Mouse (Mus musculus) CH12.LX (cell line): Measurements from ENCODE around the gene Lrrc1.

ENCODE experiments used
- EP300 ChIP-seq: IDR thresholded peaks from 2 replicates; pipeline ENCODE4 v1.6.1; 2011; ENCODE audit warnings: low read length, improper control_type of control experiment
- ETS1 ChIP-seq: conservative IDR thresholded peaks from 2 replicates; pipeline ENCODE4 v1.6.1; 2012; ENCODE audit warnings: low read depth, mild to moderate bottlenecking, inconsistent platforms, low read length, improper control_type of control experiment, moderate library complexity
- GABPA ChIP-seq: IDR thresholded peaks from 2 replicates; pipeline ENCODE4 v1.6.1; 2012; ENCODE audit warnings: low read depth, low read length, improper control_type of control experiment, inconsistent platforms; ENCODE audit not compliant: insufficient replicate concordance
- KAT2A ChIP-seq: IDR thresholded peaks from 2 replicates; pipeline ENCODE4 v1.6.1; 2012; ENCODE audit warnings: low read length, improper control_type of control experiment, inconsistent platforms; ENCODE audit not compliant: insufficient replicate concordance
- MAX ChIP-seq: IDR thresholded peaks from 2 replicates; pipeline ENCODE4 v1.6.1; 2011; ENCODE audit warnings: low read length, improper control_type of control experiment
- MEF2A ChIP-seq: IDR thresholded peaks from 2 replicates; pipeline ENCODE4 v1.6.1; 2014; ENCODE audit warnings: low read depth, mild to moderate bottlenecking, inconsistent platforms, low read length, improper control_type of control experiment, borderline replicate concordance
- SIN3A ChIP-seq: IDR thresholded peaks from 2 replicates; pipeline ENCODE4 v1.6.1; 2012; ENCODE audit warnings: low read length, improper control_type of control experiment, inconsistent platforms
- USF1 ChIP-seq: IDR thresholded peaks from 2 replicates; pipeline ENCODE4 v1.6.1; 2014; ENCODE audit warnings: low read depth, mild to moderate bottlenecking, inconsistent platforms, low read length, improper control_type of control experiment

GRCm38 (mm10) chr9:77592423-77592822 lies 47.8 kb upstream of the Lrrc1 start:
- TF ChIP-seq MEF2A (no peak), USF1 (no peak), MAX (no peak), KAT2A (no peak), EP300 (no peak), SIN3A (no peak), ETS1 (no peak), GABPA (no peak)
